Mouse (Mus musculus) testis, adult 2 months (tissue): Measurements from ENCODE around the gene Il23a.

ENCODE experiments used
- CTCF ChIP-seq: fragments of 200-500 bp; IDR thresholded peaks from 2 replicates; pipeline ENCODE4 v1.5.1; 2012; ENCODE audit warnings: low read depth, mild to moderate bottlenecking, inconsistent platforms, low read length, moderate library complexity; ENCODE audit not compliant: control insufficient read depth, insufficient read depth, insufficient replicate concordance
- POLR2A ChIP-seq: fragments of 200-500 bp; IDR thresholded peaks from 2 replicates; pipeline ENCODE4 v1.6.1; 2012; ENCODE audit warnings: low read depth, mild to moderate bottlenecking, inconsistent platforms, low read length, moderate library complexity; ENCODE audit not compliant: control insufficient read depth

DNA sequence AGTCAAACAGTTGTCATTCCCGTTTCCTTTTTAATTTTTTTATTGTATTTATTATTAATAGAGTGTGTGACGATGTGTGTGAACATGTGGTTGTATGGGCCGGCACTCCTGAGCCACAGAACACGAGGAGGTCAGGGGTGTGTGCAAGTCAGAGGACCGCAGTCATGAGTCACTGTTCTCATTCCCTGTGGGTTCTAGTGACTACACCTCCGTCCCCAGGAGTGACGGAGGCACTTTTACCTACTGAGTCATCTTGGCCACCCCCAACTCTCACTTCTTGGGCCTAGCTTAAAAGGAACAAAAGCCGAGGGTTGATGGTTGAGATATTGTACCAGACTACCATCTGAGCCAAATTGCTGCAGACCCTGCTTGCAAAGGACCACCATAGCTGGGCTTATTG, 42.2 kb downstream of the Il23a start:
- TF ChIP-seq CTCF: no peak
- no peak for TF ChIP-seq POLR2A
